Mouse (Mus musculus) heart, embryonic 16.5 days (tissue): ENCODE measurements around the gene Serpinb9. TPM values are rescaled to one million over a fixed set of nuclear protein-coding genes. Genes with fewer than 3 reads are reported as not detected.

Experiments
- ATAC-seq: fragments of 200-750 bp; cut with Nextera tagmentation; replicated peaks from 2 replicates; pipeline ENCODE4 v1.8.0; 2017; ENCODE audit warnings: moderate number of reproducible peaks; ENCODE audit not compliant: insufficient read depth, low FRiP score; ENCODE audit errors: extremely low read depth
- H3K27ac ChIP-seq: fragments of 300-500 bp; sonication (generic); 2 replicates; pipeline ENCODE4 v1.5.1; 2014; ENCODE audit warnings: mild to moderate bottlenecking, low read length, control low read depth, moderate library complexity
- H3K27me3 ChIP-seq: fragments of 300-500 bp; sonication (generic); 2 replicates; pipeline ENCODE4 v1.6.1; 2014; ENCODE audit warnings: low read length, mixed read lengths; ENCODE audit not compliant: control insufficient read depth, insufficient read depth
- H3K36me3 ChIP-seq: fragments of 300-500 bp; sonication (generic); 2 replicates; pipeline ENCODE4 v1.6.1; 2014; ENCODE audit not compliant: control insufficient read depth, insufficient read depth
- H3K4me1 ChIP-seq: fragments of 300-500 bp; sonication (generic); 2 replicates; pipeline ENCODE4 v1.6.1; 2014; ENCODE audit warnings: low read length, mixed read lengths; ENCODE audit not compliant: control insufficient read depth, insufficient read depth
- H3K4me2 ChIP-seq: fragments of 300-500 bp; sonication (generic); 2 replicates; pipeline ENCODE4 v1.6.1; 2014; ENCODE audit warnings: low read depth, mild to moderate bottlenecking, control low read depth, low read length
- H3K4me3 ChIP-seq: fragments of 300-500 bp; sonication (generic); 2 replicates; pipeline ENCODE4 v1.5.1; 2014; ENCODE audit warnings: mild to moderate bottlenecking, control low read depth, low read length
- H3K9ac ChIP-seq: fragments of 300-500 bp; sonication (generic); 2 replicates; pipeline ENCODE4 v1.6.1; 2014; ENCODE audit warnings: low read length, control low read depth
- H3K9me3 ChIP-seq: fragments of 300-500 bp; sonication (generic); replicated peaks from 2 replicates; pipeline ENCODE4 v1.6.1; 2016; ENCODE audit warnings: low read length; ENCODE audit not compliant: control insufficient read depth
- WGBS: fragments of 180-500 bp; shearing (Covaris S2); extraction: QIAGEN DNeasy Blood & Tissue Kit; methylation state at CpG from one replicate; pipeline ENCODE4 v1.1.7; 2014; 5-methylcytosine and 5-hydroxymethylcytosine counted together
- polyA plus RNA-seq: library from polyadenylated mRNA; unstranded; fragments of >200 nt; fragmentation: Nextera tagmentation; extraction: Ambion mirVana; gene quantifications from 2 replicates; pipeline ENCODE4 v1.2.1, GENCODE M21; 2015

Serpinb9 gene
- polyA plus RNA-seq, 1 experiment from 2014 or later, result 8.8 TPM

DNA sequence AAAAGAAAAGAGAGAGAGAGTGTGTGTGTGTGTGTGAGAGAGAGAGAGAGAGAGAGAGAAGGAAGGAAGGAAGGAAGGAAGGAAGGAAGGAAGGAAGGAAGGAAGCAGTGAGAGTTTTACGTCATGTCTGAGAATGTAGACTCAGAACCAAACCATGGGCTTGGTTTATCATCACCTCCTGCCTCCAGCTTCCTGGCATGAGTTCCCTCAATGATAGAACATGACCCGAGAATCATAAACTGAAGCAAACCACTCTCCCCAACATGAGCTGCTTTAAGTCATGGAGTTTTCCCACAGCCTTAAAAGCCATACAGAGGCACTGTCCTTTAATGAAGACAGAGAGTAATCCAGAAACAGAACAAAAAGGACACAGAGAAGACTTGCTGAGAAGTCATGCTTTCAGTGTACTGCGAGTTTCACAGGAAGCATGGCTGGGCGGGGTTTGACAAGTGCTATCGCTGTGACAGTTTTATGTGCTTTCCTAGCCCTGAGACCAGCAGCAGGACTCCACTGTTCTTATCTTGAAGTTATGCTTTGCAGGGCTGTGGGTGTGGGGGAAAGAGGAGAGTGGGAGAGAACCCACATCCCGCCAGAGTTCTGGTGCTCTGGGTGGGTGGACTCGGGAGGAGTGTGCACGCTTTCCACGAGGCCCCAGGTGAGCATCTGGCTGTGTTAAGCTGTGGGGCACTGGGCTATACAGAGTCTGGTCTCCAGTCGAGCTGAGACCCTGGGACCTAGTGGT lies 9.7 kb upstream of the Serpinb9 start:
- Histone ChIP-seq H3K4me1 (no peaks in the 10 kb centered on the region), H3K27ac (no peak overlapping the region), H3K4me3 (no peak overlapping the region), H3K36me3 (no peaks in the 10 kb centered on the region), H3K9ac (no peak overlapping the region), H3K9me3 (no peaks in the 10 kb centered on the region), H3K4me2 (no peak overlapping the region), H3K27me3 (no peaks in the 10 kb centered on the region)
- peak; percentile 52; the same call in 1 of the 2 replicates for ATAC-seq
- WGBS, result 42% methylated on average over 10 of the region's 10 CpGs

DNA sequence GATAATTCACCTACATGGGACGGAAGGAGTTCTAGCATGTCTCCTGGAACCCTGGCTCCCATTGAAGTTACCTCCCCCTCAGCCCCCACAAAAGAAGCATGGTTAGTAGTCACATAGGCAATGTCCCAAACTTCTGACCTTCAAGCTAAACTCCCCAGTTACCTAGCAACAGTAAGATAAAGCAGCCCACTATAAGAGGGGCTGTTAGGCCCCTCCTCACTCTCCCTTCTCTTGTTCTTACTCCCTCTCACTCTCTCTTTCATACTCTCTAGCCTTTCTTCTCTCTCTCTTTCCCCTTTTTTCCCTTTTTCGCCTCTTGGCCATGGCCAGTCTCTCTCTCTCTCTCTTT lies 9.2 kb upstream of the Serpinb9 start:
- Histone ChIP-seq H3K36me3 (no peaks in the 10 kb centered on the region), H3K27me3 (no peaks in the 10 kb centered on the region), H3K4me2 (no peak overlapping the region), H3K9ac (no peak overlapping the region), H3K4me3 (no peak overlapping the region), H3K4me1 (no peaks in the 10 kb centered on the region), H3K9me3 (no peaks in the 10 kb centered on the region), H3K27ac (no peak overlapping the region)
- WGBS, result 84% methylated on average over 2 of the region's 2 CpGs
- ATAC-seq, result no peak

DNA sequence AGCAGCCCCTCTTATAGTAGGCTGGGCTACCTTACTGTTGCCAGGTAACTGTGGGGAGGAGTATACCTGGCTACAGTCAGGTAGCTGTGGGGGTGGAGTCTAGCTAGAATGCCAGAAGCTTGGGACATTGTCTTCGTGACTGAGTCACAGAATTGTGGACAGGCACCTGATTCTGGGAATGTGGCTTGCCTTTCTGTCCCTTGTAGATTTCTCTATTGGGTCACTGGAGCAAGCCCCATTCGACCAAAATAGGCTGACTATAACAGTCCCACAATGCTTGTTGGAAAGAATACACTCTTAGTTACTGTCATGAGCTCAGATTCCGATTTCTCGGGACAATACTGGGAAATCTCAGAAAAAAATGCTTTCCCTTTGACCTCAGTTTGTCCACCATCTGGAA lies 8.0 kb upstream of the Serpinb9 start:
- Histone ChIP-seq H3K27ac (no peak overlapping the region), H3K4me1 (no peaks in the 10 kb centered on the region)

DNA sequence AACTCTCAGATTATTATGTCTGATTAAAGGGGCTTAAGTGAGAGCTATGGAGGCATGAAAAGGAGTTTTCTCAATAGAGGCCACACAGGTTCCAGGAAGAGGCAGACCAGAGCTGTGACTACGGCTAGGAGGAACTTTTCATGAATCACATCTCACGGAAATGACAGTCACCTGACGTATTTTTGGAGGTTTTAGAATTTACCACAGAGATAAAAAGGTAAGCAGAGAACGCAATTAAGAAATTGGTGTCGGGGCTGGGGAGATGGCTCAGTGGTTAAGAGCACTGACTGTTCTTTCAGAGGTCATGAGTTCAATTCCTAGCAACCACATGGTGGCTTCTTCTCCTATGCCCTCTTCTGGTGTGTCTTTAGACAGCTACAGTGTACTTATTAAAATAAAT lies 1.7 kb upstream of the Serpinb9 start:
- ATAC-seq, result no peak
- H3K9ac ChIP-seq, result no peak overlapping the region
- H3K27me3 ChIP-seq, result no peaks in the 10 kb centered on the region
- H3K4me3 ChIP-seq, result no peak overlapping the region
- no peak overlapping the region for H3K4me2 ChIP-seq
- H3K9me3 ChIP-seq, result no peaks in the 10 kb centered on the region
- H3K36me3 ChIP-seq, result no peaks in the 10 kb centered on the region
- 85% methylated on average over 5 of the region's 5 CpGs for whole genome bisulfite sequencing
- H3K4me1 ChIP-seq, result peaks cover 15% of the 10 kb centered on the region
- no peak overlapping the region for H3K27ac ChIP-seq

More for the DNA sequence above, 8.0 kb upstream of the Serpinb9 start:
- Histone ChIP-seq H3K27me3 (no peaks in the 10 kb centered on the region), H3K4me2 (no peak overlapping the region), H3K4me3 (no peak overlapping the region), H3K9me3 (no peaks in the 10 kb centered on the region), H3K9ac (no peak overlapping the region), H3K36me3 (no peaks in the 10 kb centered on the region)
- ATAC-seq, result no peak
- 74% methylated on average over 4 of the region's 4 CpGs for WGBS

DNA sequence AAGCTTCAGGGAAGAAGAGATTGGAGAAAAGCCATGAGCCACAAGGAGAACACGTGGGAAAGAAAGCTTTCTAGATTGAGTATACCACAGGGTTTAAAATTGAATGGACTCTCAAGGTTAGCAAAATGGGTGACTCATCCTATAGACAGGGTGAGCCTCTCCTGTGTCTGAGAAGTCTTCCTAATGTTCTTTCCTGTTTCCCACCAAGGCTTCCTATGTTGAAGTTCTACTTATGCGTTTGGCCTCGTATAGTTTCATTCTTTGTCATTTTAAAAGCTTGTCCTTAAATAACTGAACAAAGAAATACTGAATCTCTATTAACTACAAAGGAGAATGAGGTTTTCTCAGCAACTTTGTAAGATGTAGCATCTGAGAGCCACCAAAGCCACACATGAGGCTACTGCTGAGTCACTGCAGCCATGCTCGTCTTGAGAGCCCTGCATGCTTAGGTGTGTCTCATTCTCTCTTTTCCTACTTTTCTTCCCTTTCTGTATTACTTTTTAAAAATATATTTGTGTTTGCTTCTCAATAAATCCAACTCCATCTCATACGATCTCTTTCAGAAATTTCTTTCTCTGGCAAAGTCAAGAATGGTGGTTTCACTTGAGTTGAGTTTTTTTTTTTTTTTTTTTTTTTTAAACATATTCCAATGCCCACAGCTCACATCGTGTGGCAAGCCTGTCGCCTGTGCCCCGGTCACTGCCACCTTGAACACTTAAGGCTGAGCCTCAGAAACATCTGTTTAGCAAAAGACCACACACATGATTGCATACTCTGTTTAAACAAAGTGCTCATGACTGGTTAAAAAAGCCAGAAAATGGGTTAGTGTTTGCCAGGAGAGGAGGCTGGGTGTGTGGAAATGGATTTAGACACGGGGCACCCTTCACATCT lies 718 bp downstream of the Serpinb9 start:
- Histone ChIP-seq H3K4me3 (peak overlapping the region; percentile 54), H3K9me3 (no peaks in the 10 kb centered on the region), H3K4me1 (peaks cover 18% of the 10 kb centered on the region), H3K9ac (peak overlapping the region; percentile 78), H3K4me2 (peak overlapping the region; percentile 81), H3K27ac (peak overlapping the region; percentile 93), H3K27me3 (no peaks in the 10 kb centered on the region), H3K36me3 (no peaks in the 10 kb centered on the region)
- ATAC-seq, result peak; percentile 38
- 48% methylated on average over 9 of the region's 9 CpGs for WGBS

DNA sequence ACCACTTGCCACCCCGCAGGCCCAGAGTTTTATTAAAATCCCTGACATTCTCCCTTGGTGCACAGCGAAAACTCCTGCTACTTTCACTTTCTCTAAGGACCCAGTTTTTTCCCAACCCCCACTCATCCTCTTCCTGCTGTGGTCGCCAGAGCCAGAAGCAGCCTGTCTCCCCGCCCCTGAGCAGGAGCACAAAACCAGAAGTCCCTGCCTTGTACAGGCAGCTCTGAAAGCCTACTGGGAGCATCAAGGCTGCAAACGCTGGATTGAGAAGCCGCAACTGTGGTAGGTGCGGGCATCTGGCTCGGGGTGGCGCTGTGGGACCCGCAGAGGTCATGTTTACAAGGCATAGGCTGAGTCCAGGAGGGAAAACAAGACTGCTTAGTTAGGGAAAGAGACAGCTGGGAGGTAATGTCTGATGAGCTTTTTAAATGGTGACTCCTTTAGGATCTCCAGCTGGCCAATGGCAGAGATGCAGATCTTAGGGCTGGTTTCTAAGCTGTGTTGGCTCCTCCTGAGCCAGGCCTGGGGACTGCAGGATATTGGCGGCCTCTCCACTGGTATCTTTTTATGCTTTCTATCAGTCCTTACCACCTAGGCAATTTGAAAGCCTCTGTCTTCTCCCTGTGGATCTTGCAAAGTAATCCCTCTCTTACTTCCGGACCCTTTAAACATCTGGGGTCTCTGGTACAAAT lies 1.5 kb downstream of the Serpinb9 start:
- peak overlapping the region; percentile 93 for H3K27ac ChIP-seq
- peak overlapping the region; percentile 54 for H3K4me3 ChIP-seq
- no peaks in the 10 kb centered on the region for H3K9me3 ChIP-seq
- H3K27me3 ChIP-seq, result no peaks in the 10 kb centered on the region
- WGBS, result 10% methylated on average over 12 of the region's 12 CpGs
- peaks cover 4% of the 10 kb centered on the region; the same call in 1 of the 2 replicates for H3K36me3 ChIP-seq
- ATAC-seq, result peak; percentile 94
- peak overlapping the region; percentile 81 for H3K4me2 ChIP-seq
- peak overlapping the region; percentile 78 for H3K9ac ChIP-seq
- H3K4me1 ChIP-seq, result peaks cover 18% of the 10 kb centered on the region

DNA sequence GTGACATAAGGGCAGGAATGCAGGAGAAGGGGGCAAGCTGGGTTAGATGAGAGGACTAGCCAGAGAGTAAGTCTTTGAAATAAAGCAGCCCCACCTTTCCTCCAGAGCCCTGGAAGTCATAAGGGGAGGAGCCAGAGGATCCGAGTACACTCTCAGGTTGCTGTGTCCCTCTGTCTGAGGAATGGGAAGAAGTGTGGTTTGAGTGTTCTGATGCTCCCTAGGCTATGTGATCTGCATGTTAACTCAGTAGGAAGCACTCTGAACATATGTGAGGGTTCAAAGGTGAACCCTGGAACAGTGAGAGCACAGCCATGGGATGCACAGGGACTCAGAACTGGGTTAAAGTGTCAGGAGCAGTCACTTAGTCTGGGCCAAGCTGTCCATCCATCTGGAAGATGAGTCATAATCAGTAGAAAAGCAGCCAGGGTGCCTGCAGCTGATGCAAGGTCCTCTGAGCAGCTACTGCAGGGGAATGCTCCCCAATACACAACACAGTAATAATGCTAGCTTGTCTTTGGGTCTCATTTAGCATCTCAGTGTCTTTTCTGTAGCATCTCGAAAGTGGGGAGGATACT lies 2.5 kb downstream of the Serpinb9 start:
- ATAC-seq, result no peak
- WGBS, result 78% methylated on average over 2 of the region's 2 CpGs
- peak overlapping the region; percentile 81; the same call in 1 of the 2 replicates for H3K4me2 ChIP-seq
- H3K4me3 ChIP-seq, result 0 out of 2 replicates have a peak overlapping the region, but pooled peaks have one; percentile 1
- peaks cover 18% of the 10 kb centered on the region for H3K4me1 ChIP-seq
- no peak overlapping the region for H3K27ac ChIP-seq
- peaks cover 4% of the 10 kb centered on the region; the same call in 1 of the 2 replicates for H3K36me3 ChIP-seq
- no peaks in the 10 kb centered on the region for H3K27me3 ChIP-seq
- no peaks in the 10 kb centered on the region for H3K9me3 ChIP-seq
- H3K9ac ChIP-seq, result no peak overlapping the region

DNA sequence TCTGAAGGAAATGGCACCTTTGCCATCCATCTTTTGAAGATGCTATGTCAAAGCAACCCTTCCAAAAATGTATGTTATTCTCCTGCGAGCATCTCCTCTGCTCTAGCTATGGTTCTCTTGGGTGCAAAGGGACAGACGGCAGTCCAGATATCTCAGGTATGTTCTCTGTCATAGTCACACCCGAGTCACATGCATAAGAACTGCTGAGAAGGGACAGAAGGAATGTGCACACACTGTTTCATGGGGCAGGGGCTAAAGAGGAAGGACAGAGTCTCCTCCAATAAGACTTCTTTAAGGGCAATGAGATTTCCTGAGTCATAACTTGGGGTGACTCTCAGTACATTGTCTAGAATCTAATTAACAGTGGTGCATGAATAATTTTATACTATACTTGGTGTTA lies 3.5 kb downstream of the Serpinb9 start:
- H3K9ac ChIP-seq, result no peak overlapping the region
- ATAC-seq, result no peak
- H3K27me3 ChIP-seq, result no peaks in the 10 kb centered on the region
- H3K27ac ChIP-seq, result no peak overlapping the region
- H3K4me3 ChIP-seq, result no peak overlapping the region
- 65% methylated on average over 3 of the region's 3 CpGs for WGBS
- H3K9me3 ChIP-seq, result no peaks in the 10 kb centered on the region
- no peak overlapping the region for H3K4me2 ChIP-seq
- peaks cover 18% of the 10 kb centered on the region for H3K4me1 ChIP-seq
- peaks cover 4% of the 10 kb centered on the region; the same call in 1 of the 2 replicates for H3K36me3 ChIP-seq
